Mouse (Mus musculus) neural tube, embryonic 15.5 days (tissue): ENCODE measurements around the gene Lcn4. TPM values are rescaled to one million over a fixed set of nuclear protein-coding genes. Genes with fewer than 3 reads are reported as not detected.

ENCODE experiments used
- polyA plus RNA-seq: library from polyadenylated mRNA; unstranded; fragments of >200 nt; fragmentation: Nextera tagmentation; extraction: Ambion mirVana; gene quantifications from 2 replicates; pipeline ENCODE4 v1.2.1, GENCODE M21; 2015

The Lcn4 gene
- polyA plus RNA-seq, 1 experiment from 2014 or later, result not detected

Other genes starting within 250 kb of the Lcn4 start
- gene Sec16a, start 226.1 kb downstream of the Lcn4 start, polyA plus RNA-seq, result 16.7 and 17.2 TPM in 2 replicates
- 11.7 and 22.6 TPM in 2 replicates for gene Notch1, start 154.6 kb downstream of the Lcn4 start, polyA plus RNA-seq
- gene Egfl7, start 91.3 kb downstream of the Lcn4 start, polyA plus RNA-seq, result 76.5 and 94.1 TPM in 2 replicates
- not detected in 2 replicates for gene Gm20532, start 84.6 kb downstream of the Lcn4 start, polyA plus RNA-seq
- 5.5 and 13.6 TPM in 2 replicates for gene Agpat2, start 66.9 kb downstream of the Lcn4 start, polyA plus RNA-seq
- gene Fam69b, start 42.8 kb downstream of the Lcn4 start, polyA plus RNA-seq, result 121 and 145 TPM in 2 replicates
- gene Abo, start 193.7 kb upstream of the Lcn4 start, polyA plus RNA-seq, result not detected in 2 replicates
- gene Surf6, start 231.6 kb upstream of the Lcn4 start, polyA plus RNA-seq, result 29.4 and 32.2 TPM in 2 replicates
- gene Med22, start 239.4 kb upstream of the Lcn4 start, polyA plus RNA-seq, result 95.7 and 108 TPM in 2 replicates
- 385 and 446 TPM in 2 replicates for gene Rpl7a, start 239.5 kb upstream of the Lcn4 start, polyA plus RNA-seq
- 56.6 and 58.4 TPM in 2 replicates for gene Surf2, start 245.1 kb upstream of the Lcn4 start, polyA plus RNA-seq
- gene Surf1, start 245.2 kb upstream of the Lcn4 start, polyA plus RNA-seq, result 89.2 and 97.5 TPM in 2 replicates